Mouse (Mus musculus) embryonic facial prominence, embryonic 11.5 days (tissue): ENCODE data around the gene Gm18596. TPM values are rescaled to one million over a fixed set of nuclear protein-coding genes. Genes with fewer than 3 reads are reported as not detected.
"Not testable (repeated sequence)": the region's sequence is repeated elsewhere in the genome, so short reads cannot be mapped to it uniquely, and the experiment has no call there.

Experiments
- ATAC-seq: fragments of 200-750 bp; cut with Nextera tagmentation; replicated peaks from 2 replicates; pipeline ENCODE4 v1.8.0; 2017; ENCODE audit warnings: low read depth; ENCODE audit not compliant: insufficient number of reproducible peaks, low FRiP score, low TSS enrichment
- DNase-seq: peaks from one replicate; pipeline ENCODE4 v3.0.0-alpha.2; 2015; ENCODE audit warnings: low spot score
- H3K27ac ChIP-seq: fragments of 300-500 bp; sonication (generic); replicated peaks from 2 replicates; pipeline ENCODE4 v1.5.1; 2014; ENCODE audit warnings: mild to moderate bottlenecking, low read depth, low read length, control low read depth
- H3K27me3 ChIP-seq: fragments of 300-500 bp; sonication (generic); 2 replicates; pipeline ENCODE4 v1.6.1; 2014; ENCODE audit warnings: mild to moderate bottlenecking, low read length, moderate library complexity, mixed read lengths; ENCODE audit not compliant: control insufficient read depth, insufficient read depth
- H3K36me3 ChIP-seq: fragments of 300-500 bp; sonication (generic); replicated peaks from 2 replicates; pipeline ENCODE4 v1.6.1; 2014; ENCODE audit warnings: low read depth, mild to moderate bottlenecking, low read length, moderate library complexity, mixed read lengths; ENCODE audit not compliant: control insufficient read depth, insufficient read depth
- H3K4me1 ChIP-seq: fragments of 300-500 bp; sonication (generic); 2 replicates; pipeline ENCODE4 v1.6.1; 2014; ENCODE audit warnings: low read length, mixed read lengths; ENCODE audit not compliant: control insufficient read depth, insufficient read depth
- H3K4me2 ChIP-seq: fragments of 300-500 bp; sonication (generic); 2 replicates; pipeline ENCODE4 v1.6.1; 2014; ENCODE audit warnings: low read depth, mild to moderate bottlenecking, control low read depth, low read length, moderate library complexity
- H3K4me3 ChIP-seq: fragments of 300-500 bp; sonication (generic); 2 replicates; pipeline ENCODE4 v1.5.1; 2014; ENCODE audit warnings: low read depth, low read length, control low read depth
- H3K9ac ChIP-seq: fragments of 300-500 bp; sonication (generic); replicated peaks from 2 replicates; pipeline ENCODE4 v1.6.1; 2014; ENCODE audit warnings: mild to moderate bottlenecking, control low read depth, low read length
- H3K9me3 ChIP-seq: fragments of 300-500 bp; sonication (generic); replicated peaks from 2 replicates; pipeline ENCODE4 v1.6.1; 2016; ENCODE audit warnings: mild to moderate bottlenecking, low read length, inconsistent platforms, mixed read lengths; ENCODE audit not compliant: control insufficient read depth
- WGBS: fragments of 180-500 bp; shearing (Covaris S2); extraction: QIAGEN DNeasy Blood & Tissue Kit; methylation state at CpG from one replicate; pipeline ENCODE4 v1.1.7; 2014; 5-methylcytosine and 5-hydroxymethylcytosine counted together
- polyA plus RNA-seq: library from polyadenylated mRNA; unstranded; fragments of >200 nt; fragmentation: Nextera tagmentation; extraction: Ambion mirVana; gene quantifications from 2 replicates; pipeline ENCODE4 v1.2.1, GENCODE M21; 2014

Gene Gm18596
- not detected in 2 replicates for polyA plus RNA-seq

DNA sequence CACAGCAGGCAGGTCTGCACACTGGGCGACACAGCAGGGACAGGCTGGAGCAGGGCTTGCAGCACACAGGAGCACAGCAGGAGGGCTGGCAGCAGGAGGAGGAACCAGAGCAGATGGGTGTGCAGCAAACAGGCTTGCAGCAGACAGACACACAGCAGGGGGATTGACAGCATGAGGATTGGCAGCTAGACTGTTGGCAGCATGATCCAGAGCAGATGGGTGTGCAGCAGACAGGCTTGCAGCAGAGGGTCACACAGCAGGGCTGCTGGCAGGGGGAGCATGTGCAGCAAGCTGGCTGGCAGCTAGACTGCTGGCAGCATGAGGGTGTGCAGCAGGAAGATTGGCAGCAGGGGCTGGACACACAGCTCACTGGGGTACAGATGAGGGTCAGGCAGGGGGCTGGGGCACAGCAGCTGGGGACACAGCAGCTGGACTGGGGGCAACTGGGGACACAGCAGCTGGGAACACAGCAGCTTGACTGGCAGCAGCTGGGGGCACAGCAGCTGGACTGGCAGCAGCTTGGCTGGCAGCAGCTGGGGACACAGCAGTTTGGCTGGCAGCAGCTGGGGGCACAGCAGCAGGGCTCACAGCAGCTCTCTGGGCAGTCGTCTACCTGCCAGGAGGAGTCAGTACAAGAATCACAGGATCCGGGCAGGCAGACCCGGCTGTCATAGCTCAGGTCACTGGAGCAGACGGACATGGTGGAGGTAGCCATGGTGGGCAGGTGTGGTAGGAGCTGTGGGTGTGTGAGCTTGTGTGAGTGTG is at the start of gene Gm18596:
Gene Gm18596 (minus strand): TSS at position 715 of the 765 bp plus-strand sequence.
- not testable (repeated sequence) for DNase-seq
- 52% methylated on average over 4 of the region's 5 CpGs for WGBS

DNA sequence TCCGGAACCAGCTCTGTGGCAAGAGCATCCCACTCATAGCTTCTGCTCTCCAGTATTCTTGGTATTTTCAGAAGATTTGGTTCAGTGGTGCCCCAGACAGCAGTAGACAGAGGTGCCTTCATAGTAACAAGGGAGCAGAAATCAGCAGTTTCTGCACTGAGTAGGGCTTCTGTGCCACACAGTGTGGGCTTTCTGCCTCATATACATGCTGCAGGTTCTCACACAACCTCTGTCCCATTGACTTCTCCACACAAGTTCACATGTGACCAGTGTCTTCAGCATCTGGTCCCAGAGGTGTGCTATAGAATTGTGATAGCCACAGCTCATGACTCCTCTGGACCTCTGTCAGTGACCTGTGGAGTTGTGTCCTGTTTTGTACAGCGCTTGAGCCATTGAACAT is 46.2 kb upstream of the Gm18596 start:
- H3K36me3 ChIP-seq: no peaks in the 10 kb centered on the region

More for the DNA sequence above, at the start of gene Gm18596:
- not testable (repeated sequence) for H3K27ac ChIP-seq, H3K9ac ChIP-seq, H3K27me3 ChIP-seq, H3K9me3 ChIP-seq, H3K4me3 ChIP-seq, ATAC-seq, H3K4me2 ChIP-seq, H3K36me3 ChIP-seq, H3K4me1 ChIP-seq

DNA sequence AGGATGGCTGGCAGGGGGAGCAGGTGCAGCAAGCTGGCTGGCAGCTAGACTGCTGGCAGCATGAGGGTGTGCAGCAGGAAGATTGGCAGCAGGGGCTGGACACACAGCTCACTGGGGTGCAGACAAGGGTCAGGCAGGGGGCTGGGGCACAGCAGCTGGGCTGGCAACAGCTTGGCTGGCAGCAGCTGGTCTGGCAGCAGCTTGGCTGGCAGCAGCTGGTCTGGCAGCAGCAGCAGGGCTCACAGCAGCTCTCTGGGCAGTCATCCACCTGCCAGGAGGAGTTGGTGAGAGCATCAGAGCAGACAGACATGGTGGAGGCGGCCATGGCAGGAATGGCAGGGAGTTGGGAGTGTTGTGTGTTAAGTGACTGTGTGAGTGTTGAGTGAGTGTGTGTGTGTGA is 45.4 kb upstream of the Gm18596 start, which contains the start of gene Gm7137:
Gene Gm7137 (minus strand): TSS at position 325 of the 400 bp plus-strand sequence.
- H3K27me3 ChIP-seq, H3K9ac ChIP-seq, H3K4me3 ChIP-seq, H3K4me1 ChIP-seq, ATAC-seq, H3K27ac ChIP-seq, DNase-seq, H3K4me2 ChIP-seq, H3K9me3 ChIP-seq, H3K36me3 ChIP-seq: not testable (repeated sequence)
- WGBS: no CpG with 5 or more reads among the region's 1 CpGs

More for the DNA sequence above, 46.2 kb upstream of the Gm18596 start:
- Histone ChIP-seq H3K4me1 (no peaks in the 10 kb centered on the region), H3K9me3 (no peaks in the 10 kb centered on the region), H3K27me3 (no peaks in the 10 kb centered on the region), H3K4me3 (no peak overlapping the region), H3K4me2 (no peak overlapping the region), H3K27ac (no peak overlapping the region), H3K9ac (no peak overlapping the region)
- DNase-seq (no peak), ATAC-seq (no peak)
- 82% methylated on average over 2 of the region's 2 CpGs for WGBS

- not testable (repeated sequence) for H3K36me3 ChIP-seq, DNase-seq, H3K27ac ChIP-seq, H3K27me3 ChIP-seq, H3K4me2 ChIP-seq, ATAC-seq, H3K4me3 ChIP-seq, H3K4me1 ChIP-seq, H3K9ac ChIP-seq, H3K9me3 ChIP-seq
- WGBS: 82% methylated on average over 1 of the region's 3 CpGs
Measured at GRCm38 (mm10) chr10:77783396-77783795, 41.0 kb upstream of the Gm18596 start.

DNA sequence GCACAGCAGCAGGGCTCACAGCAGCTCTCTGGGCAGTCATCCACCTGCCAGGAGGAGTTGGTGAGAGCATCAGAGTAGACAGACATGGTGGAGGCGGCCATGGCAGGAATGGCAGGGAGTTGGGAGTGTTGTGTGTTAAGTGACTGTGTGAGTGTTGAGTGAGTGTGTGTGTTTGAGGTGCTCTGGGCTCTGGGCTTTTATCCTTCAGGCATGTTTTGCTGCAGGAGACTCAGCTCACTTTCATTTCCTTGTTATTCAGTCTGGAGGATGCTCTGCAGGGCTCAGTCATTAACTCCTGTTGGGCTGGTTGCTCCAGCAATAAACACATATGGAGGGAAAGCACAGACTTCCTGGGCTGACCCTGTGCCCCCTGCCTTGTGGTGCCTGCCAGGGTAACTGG is 40.0 kb upstream of the Gm18596 start, which contains the start of gene Gm3250:
Gene Gm3250 (minus strand): TSS at position 101 of the 400 bp plus-strand sequence.
- not testable (repeated sequence) for H3K27ac ChIP-seq, H3K36me3 ChIP-seq, H3K4me2 ChIP-seq, DNase-seq, H3K4me1 ChIP-seq, H3K27me3 ChIP-seq, ATAC-seq, H3K9ac ChIP-seq, H3K9me3 ChIP-seq, H3K4me3 ChIP-seq
- WGBS: no CpG with 5 or more reads among the region's 1 CpGs

GRCm38 (mm10) chr10:77776844-77777243 is 34.4 kb upstream of the Gm18596 start, which contains the start of gene Gm7138:
Gene Gm7138, minus strand, starts transcription at chr10:77776944.
- H3K4me1 ChIP-seq, H3K4me3 ChIP-seq, H3K36me3 ChIP-seq, H3K27ac ChIP-seq, H3K27me3 ChIP-seq, H3K4me2 ChIP-seq, H3K9me3 ChIP-seq, H3K9ac ChIP-seq, ATAC-seq, DNase-seq: not testable (repeated sequence)
- WGBS: 40% methylated on average over 1 of the region's 1 CpGs

DNA sequence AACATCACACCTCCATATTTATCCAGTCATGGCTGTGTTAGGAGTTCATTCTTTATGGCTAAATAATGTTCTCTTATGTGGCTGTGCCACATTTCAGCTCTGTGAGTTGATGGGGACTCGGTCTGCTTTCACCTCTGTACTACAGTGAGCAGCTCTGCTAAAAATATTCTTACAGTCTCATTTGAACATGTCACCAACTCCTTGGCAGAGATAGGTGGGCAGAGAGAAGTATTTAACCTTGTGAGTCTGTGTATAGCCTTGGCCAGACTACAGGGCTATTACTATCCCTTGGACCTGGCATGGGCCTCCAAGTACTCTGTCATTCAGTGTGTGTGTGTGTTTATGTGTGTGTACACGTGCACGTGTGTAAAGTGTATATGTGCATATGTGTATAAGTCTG is 29.7 kb upstream of the Gm18596 start:
- not testable (repeated sequence) for H3K4me1 ChIP-seq, H3K36me3 ChIP-seq, H3K9ac ChIP-seq, H3K9me3 ChIP-seq, H3K4me2 ChIP-seq, H3K27me3 ChIP-seq, H3K27ac ChIP-seq, ATAC-seq, DNase-seq, H3K4me3 ChIP-seq
- 75% methylated on average over 1 of the region's 3 CpGs for WGBS

DNA sequence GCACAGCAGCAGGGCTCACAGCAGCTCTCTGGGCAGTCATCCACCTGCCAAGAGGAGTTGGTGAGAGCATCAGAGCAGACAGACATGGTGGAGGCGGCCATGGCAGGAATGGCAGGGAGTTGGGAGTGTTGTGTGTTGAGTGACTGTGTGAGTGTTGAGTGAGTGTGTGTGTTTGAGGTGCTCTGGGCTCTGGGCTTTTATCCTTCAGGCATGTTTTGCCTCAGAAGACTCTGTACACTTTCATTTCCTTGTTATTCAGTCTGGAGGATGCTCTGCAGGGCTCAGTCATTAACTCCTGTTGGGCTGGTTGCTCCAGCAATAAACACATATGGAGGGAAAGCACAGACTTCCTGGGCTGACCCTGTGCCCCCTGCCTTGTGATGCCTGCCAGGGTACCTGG is 28.8 kb upstream of the Gm18596 start, which contains the start of gene Gm3238:
Gene Gm3238 (minus strand): TSS at position 101 of the 400 bp plus-strand sequence.
- H3K4me3 ChIP-seq, H3K4me2 ChIP-seq, H3K9me3 ChIP-seq, H3K9ac ChIP-seq, H3K36me3 ChIP-seq, DNase-seq, H3K27ac ChIP-seq, ATAC-seq, H3K27me3 ChIP-seq, H3K4me1 ChIP-seq: not testable (repeated sequence)
- 71% methylated on average over 1 of the region's 1 CpGs for WGBS
